Mouse (Mus musculus): Measurements from ENCODE around the gene Fam240a.

Fam240a gene

GRCm38 (mm10) chr9:110891077-110891828, 25.4 kb downstream of the Fam240a start:
- no peak for DNase-seq

- DNase-seq = no peak
Observed at GRCm38 (mm10) chr9:110890026-110890783, 26.5 kb downstream of the Fam240a start.

- DNase-seq = no peak
Observed at GRCm38 (mm10) chr9:110888935-110889334, 27.7 kb downstream of the Fam240a start.

GRCm38 (mm10) chr9:110887388-110888303, 29.0 kb downstream of the Fam240a start:
- DNase-seq = no peak

DNA sequence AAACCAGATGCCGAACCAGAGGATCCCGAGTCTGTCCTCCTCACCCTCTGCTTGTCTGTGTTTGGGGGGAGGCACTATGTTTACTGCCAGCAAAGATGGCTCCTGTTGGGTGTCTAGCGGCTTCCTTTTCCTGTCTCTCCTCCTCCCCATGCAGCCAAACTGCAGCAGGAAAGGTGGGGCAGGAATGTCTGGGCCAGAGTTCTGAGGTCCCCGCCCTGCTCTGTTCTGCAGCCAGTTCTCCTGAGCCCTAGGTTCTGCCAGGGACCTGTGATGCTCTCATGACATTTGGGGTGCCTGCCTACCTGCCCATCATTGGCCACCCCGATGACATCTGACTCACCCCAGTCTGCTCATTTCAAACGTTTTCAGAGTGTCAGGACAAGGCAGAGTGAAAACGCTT, 34.7 kb downstream of the Fam240a start:
- no peak for DNase-seq

GRCm38 (mm10) chr9:110880772-110881171, 35.9 kb downstream of the Fam240a start:
- no peak for DNase-seq

DNA sequence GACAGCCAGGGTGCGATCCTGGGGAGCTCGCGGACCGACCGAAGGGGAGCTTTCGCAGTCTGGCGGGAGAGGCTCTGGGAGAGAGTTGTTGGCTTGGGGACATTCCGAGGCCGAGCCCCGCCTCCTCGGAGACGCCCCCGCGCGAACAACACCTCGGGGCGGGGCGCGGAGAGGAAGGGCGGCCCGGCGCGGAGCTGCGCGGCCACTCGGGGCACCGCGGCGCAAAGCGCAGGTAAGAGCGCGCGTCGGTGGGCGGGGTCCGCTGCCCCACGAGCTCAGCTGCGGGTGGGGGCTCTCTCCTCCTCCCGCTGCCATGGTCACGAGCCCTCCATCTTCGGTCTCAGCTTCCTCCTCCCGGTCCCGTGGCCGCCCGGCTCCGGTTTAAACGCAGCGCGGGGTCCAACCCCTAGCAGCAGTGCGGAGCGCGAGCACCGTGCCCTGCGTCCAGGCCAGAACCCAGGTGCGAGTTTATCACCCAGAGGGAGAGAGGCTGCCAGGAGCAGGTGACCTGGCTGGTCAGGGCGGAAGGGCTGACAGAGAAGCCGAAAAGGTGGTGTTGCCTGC, 36.6 kb downstream of the Fam240a start, which contains the start of gene Tmie:
Tmie (minus strand) TSS at position 116 of the 564 bp plus-strand sequence.
- no peak for DNase-seq

GRCm38 (mm10) chr9:110879191-110879920, 37.3 kb downstream of the Fam240a start, which contains the start of gene Als2cl:
Gene Als2cl (plus strand): TSS chr9:110879870.
- no peak for DNase-seq

GRCm38 (mm10) chr9:110877888-110878287, 38.8 kb downstream of the Fam240a start:
- DNase-seq = no peak

DNA sequence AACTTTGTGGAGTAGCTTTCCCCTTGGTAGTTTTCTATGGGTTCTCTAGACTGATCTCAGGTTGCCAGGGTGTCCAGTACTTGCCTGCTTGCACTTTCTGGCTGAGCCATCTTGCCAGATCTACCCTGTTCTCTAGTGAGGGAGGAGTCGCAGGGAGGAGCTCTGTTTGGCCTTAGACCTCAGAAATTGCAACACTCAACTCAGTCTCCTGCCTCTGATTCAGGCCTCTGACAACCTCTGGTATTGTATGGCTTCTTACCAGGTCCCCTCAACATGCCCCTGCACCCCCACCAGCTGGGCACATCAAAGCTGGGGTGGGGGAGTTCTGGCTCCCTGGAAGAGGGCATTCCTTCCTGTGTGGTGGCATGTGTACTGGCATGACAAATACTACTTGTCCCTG, 39.3 kb downstream of the Fam240a start:
- DNase-seq = no peak

- DNase-seq = no peak
Observed at GRCm38 (mm10) chr9:110875288-110875695, 41.4 kb downstream of the Fam240a start.

- no peak for DNase-seq
Observed at GRCm38 (mm10) chr9:110874660-110875191, 41.9 kb downstream of the Fam240a start.

DNA sequence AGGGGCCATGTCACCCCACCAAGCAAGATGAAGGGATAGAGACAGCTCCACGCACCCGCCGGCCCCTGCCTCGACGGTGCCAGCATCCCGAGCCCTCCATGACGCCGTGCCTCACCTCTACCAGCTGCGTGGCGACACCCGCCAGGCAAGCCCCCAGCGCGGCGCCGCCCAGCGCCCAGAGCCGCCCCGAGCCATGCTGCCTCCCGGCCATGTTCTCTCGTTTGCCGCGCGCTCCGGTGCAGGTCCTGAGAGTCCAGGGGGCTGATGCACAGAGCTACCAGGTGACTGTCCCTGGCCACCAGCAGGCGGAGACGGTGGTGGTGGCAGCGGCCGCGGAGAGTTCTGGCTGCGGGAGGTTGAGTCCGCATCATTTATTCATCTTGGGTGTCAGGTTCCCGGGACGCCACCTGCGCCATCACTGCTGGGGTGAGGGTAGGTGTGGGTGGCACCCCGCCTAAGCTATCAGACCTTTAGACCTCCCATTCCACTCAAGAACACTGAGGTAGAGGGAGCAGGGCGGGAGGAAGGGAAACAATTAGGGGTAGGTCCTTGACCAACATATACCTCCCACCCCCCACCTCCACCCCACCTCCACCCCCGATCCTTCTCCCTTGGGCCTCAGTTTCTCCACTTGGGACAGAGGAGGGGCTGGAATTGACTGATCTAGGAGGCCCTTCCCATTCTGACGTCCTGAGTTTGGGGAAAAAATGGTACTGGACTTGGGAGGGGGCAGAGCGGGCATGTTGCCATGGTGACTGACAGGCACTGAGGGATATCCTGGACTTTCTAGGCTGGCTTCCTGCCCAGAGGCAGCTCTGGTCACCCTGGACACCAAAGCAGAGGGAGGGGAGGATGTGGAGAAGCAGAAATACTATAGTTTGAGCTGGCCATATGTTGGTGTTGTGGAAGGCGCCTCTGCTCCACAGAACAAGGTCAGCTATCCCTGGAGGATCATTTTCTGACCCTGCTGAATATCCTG, 42.7 kb downstream of the Fam240a start:
- no peak for DNase-seq

GRCm38 (mm10) chr9:110871030-110871429, 45.6 kb downstream of the Fam240a start:
- peak; percentile 53 to 57 for DNase-seq

All from B cell, adult 2 months (primary cell).